Mouse (Mus musculus) heart, postnatal 0 days (tissue): ENCODE results near the gene Irf2bpl.

Source experiments
- CTCF ChIP-seq: IDR thresholded peaks from 2 replicates; pipeline ENCODE4 v1.5.1; 2016; ENCODE audit warnings: antibody characterized with exemption, control low read depth, low read depth
- EP300 ChIP-seq: IDR thresholded peaks from 2 replicates; pipeline ENCODE4 v1.6.1; 2016; ENCODE audit warnings: antibody characterized with exemption, low read depth

- TF ChIP-seq CTCF: no peak
- TF ChIP-seq EP300: no peak
These were observed 20.1 kb downstream of the Irf2bpl start for GRCm38 (mm10) chr12:86864316-86865020.
